Mouse (Mus musculus) MEL (cell line): ENCODE results near the gene Usp36. TPM values are rescaled to one million over a fixed set of nuclear protein-coding genes. Genes with fewer than 3 reads are reported as not detected.

Experiments used
- DNase-seq: peaks from one replicate; pipeline ENCODE4 v3.0.0; 2011; ENCODE audit warnings: low read depth, low spot score
- H3K27ac ChIP-seq: 2 replicates; pipeline ENCODE4 v1.5.1; 2012; ENCODE audit warnings: low read depth, mild to moderate bottlenecking, control low read depth, low read length, moderate library complexity; ENCODE audit not compliant: control insufficient read depth
- H3K27me3 ChIP-seq, 2 experiments: fragments of 150-350 bp in 1 of 2; sonication (generic) in 1 of 2; 2 replicates each; pipeline ENCODE4 v1.6.1; 2012; ENCODE audit warnings: low read length in 2 of 2, mild to moderate bottlenecking in 2 of 2, improper control_type of control experiment in 1 of 2, moderate library complexity in 1 of 2; ENCODE audit not compliant: insufficient read depth in 2 of 2, control insufficient read depth in 1 of 2
- H3K36me3 ChIP-seq, 2 experiments: 2 replicates each; pipeline ENCODE4 v1.6.1; 2012 to 2014; ENCODE audit warnings: low read length in 2 of 2, improper control_type of control experiment in 1 of 2, inconsistent platforms in 1 of 2, mild to moderate bottlenecking in 1 of 2; ENCODE audit not compliant: insufficient read depth in 2 of 2, control insufficient read depth in 1 of 2
- H3K4me1 ChIP-seq, 2 experiments: fragments of 150-350 bp in 1 of 2; sonication (generic) in 1 of 2; 2 replicates each; pipeline ENCODE4 v1.6.1; 2012; ENCODE audit warnings: low read length in 2 of 2, improper control_type of control experiment in 1 of 2, mild to moderate bottlenecking in 1 of 2; ENCODE audit not compliant: insufficient read depth in 2 of 2, control insufficient read depth in 1 of 2
- H3K4me3 ChIP-seq, 2 experiments: fragments of 150-350 bp in 1 of 2; sonication (generic) in 1 of 2; 2 replicates each; pipeline ENCODE4 v1.5.1; 2012; ENCODE audit warnings: low read depth in 2 of 2, low read length in 2 of 2, mild to moderate bottlenecking in 2 of 2, moderate library complexity in 2 of 2, control low read depth in 1 of 2, improper control_type of control experiment in 1 of 2; ENCODE audit not compliant: control insufficient read depth in 1 of 2, insufficient read depth in 1 of 2
- H3K79me2 ChIP-seq: 2 replicates; pipeline ENCODE4 v1.6.1; 2012; ENCODE audit warnings: mild to moderate bottlenecking, low read length, moderate library complexity; ENCODE audit not compliant: control insufficient read depth, poor library complexity, insufficient read depth
- H3K9ac ChIP-seq: 2 replicates; pipeline ENCODE4 v1.6.1; 2012; ENCODE audit warnings: low read depth, mild to moderate bottlenecking, control low read depth, low read length, moderate library complexity; ENCODE audit not compliant: control insufficient read depth, poor library complexity, severe bottlenecking
- H3K9me3 ChIP-seq: fragments of 150-350 bp; sonication (generic); replicated peaks from 2 replicates; pipeline ENCODE4 v1.6.1; 2012; ENCODE audit warnings: mild to moderate bottlenecking, low read length, improper control_type of control experiment, moderate library complexity; ENCODE audit not compliant: insufficient read depth
- BHLHE40 ChIP-seq: IDR thresholded peaks from 2 replicates; pipeline ENCODE4 v1.6.1; 2012; ENCODE audit warnings: low read depth, mild to moderate bottlenecking, inconsistent platforms, low read length, improper control_type of control experiment, borderline replicate concordance
- CHD2 ChIP-seq: IDR thresholded peaks from 2 replicates; pipeline ENCODE4 v1.6.1; 2011; ENCODE audit warnings: low read length, improper control_type of control experiment
- E2F4 ChIP-seq: IDR thresholded peaks from 2 replicates; pipeline ENCODE4 v1.6.1; 2011; ENCODE audit warnings: low read depth, low read length, improper control_type of control experiment, borderline replicate concordance
- EP300 ChIP-seq, 2 experiments: IDR thresholded peaks; 2 replicates each; pipeline ENCODE4 v1.6.1; 2011; ENCODE audit warnings: improper control_type of control experiment in 2 of 2, low read length in 2 of 2, low read depth in 1 of 2, mild to moderate bottlenecking in 1 of 2
- ETS1 ChIP-seq: IDR thresholded peaks from 2 replicates; pipeline ENCODE4 v1.6.1; 2012; ENCODE audit warnings: low read depth, mild to moderate bottlenecking, inconsistent platforms, low read length, improper control_type of control experiment, moderate library complexity
- GABPA ChIP-seq: IDR thresholded peaks from 2 replicates; pipeline ENCODE4 v1.6.1; 2012; ENCODE audit warnings: low read depth, mild to moderate bottlenecking, inconsistent platforms, low read length, improper control_type of control experiment, moderate library complexity
- HCFC1 ChIP-seq: IDR thresholded peaks from 2 replicates; pipeline ENCODE4 v1.6.1; 2012; ENCODE audit warnings: low read depth, mild to moderate bottlenecking, inconsistent platforms, low read length, improper control_type of control experiment, moderate library complexity
- KAT2A ChIP-seq: conservative IDR thresholded peaks from 2 replicates; pipeline ENCODE4 v1.6.1; 2012; ENCODE audit warnings: low read depth, low read length, improper control_type of control experiment, inconsistent platforms
- MAFK ChIP-seq: IDR thresholded peaks from 2 replicates; pipeline ENCODE4 v1.6.1; 2011; ENCODE audit warnings: low read depth, mild to moderate bottlenecking, low read length, improper control_type of control experiment, borderline replicate concordance
- MEF2A ChIP-seq: IDR thresholded peaks from 2 replicates; pipeline ENCODE4 v1.6.1; 2014; ENCODE audit warnings: low read depth, mild to moderate bottlenecking, inconsistent platforms, low read length, improper control_type of control experiment; ENCODE audit not compliant: poor library complexity, insufficient replicate concordance, severe bottlenecking; ENCODE audit errors: extremely low read depth
- MXI1 ChIP-seq: IDR thresholded peaks from 2 replicates; pipeline ENCODE4 v1.6.1; 2011; ENCODE audit warnings: mild to moderate bottlenecking, low read depth, low read length, improper control_type of control experiment
- NELFE ChIP-seq: IDR thresholded peaks from 2 replicates; pipeline ENCODE4 v1.6.1; 2011; ENCODE audit warnings: low read depth, low read length, improper control_type of control experiment
- POLR2A ChIP-seq, 2 experiments: IDR thresholded peaks; 2 replicates each; pipeline ENCODE4 v1.6.1; 2011 to 2012; ENCODE audit warnings: low read length in 2 of 2, mild to moderate bottlenecking in 2 of 2, control low read depth in 1 of 2, improper control_type of control experiment in 1 of 2, low read depth in 1 of 2, moderate library complexity in 1 of 2; ENCODE audit not compliant: control insufficient read depth in 1 of 2, insufficient read depth in 1 of 2, poor library complexity in 1 of 2
- POLR2AphosphoS2 ChIP-seq: IDR thresholded peaks from 2 replicates; pipeline ENCODE4 v1.6.1; 2011; ENCODE audit warnings: low read length, improper control_type of control experiment
- RAD21 ChIP-seq: IDR thresholded peaks from 2 replicates; pipeline ENCODE4 v1.6.1; 2011; ENCODE audit warnings: mild to moderate bottlenecking, low read depth, low read length, improper control_type of control experiment
- RCOR1 ChIP-seq: IDR thresholded peaks from 2 replicates; pipeline ENCODE4 v1.6.1; 2012; ENCODE audit warnings: low read depth, mild to moderate bottlenecking, inconsistent platforms, low read length, improper control_type of control experiment
- TAL1 ChIP-seq: IDR thresholded peaks from 2 replicates; pipeline ENCODE4 v1.6.1; 2012; ENCODE audit warnings: mild to moderate bottlenecking, inconsistent platforms, low read length, moderate library complexity, mixed read lengths
- TBP ChIP-seq: IDR thresholded peaks from 2 replicates; pipeline ENCODE4 v1.8.0; 2011; ENCODE audit warnings: low read depth, low read length, improper control_type of control experiment
- UBTF ChIP-seq: IDR thresholded peaks from 2 replicates; pipeline ENCODE4 v1.6.1; 2012; ENCODE audit warnings: low read depth, mild to moderate bottlenecking, inconsistent platforms, low read length, improper control_type of control experiment, moderate library complexity, borderline replicate concordance; ENCODE audit not compliant: insufficient read depth
- USF1 ChIP-seq: IDR thresholded peaks from 2 replicates; pipeline ENCODE4 v1.6.1; 2014; ENCODE audit warnings: low read depth, mild to moderate bottlenecking, inconsistent platforms, low read length, improper control_type of control experiment, moderate library complexity
- polyA plus RNA-seq, 2 experiments: library from polyadenylated mRNA; stranded (reverse) in 1 of 2; unstranded in 1 of 2; fragments of >175 nt in 1 of 2; fragments of >200 nt in 1 of 2; gene quantifications; 2 replicates each; pipeline versions ENCODE4 v1.2.1 to v1.2.4; 2012; ENCODE audit warnings: low replicate concordance in 2 of 2, low read depth in 1 of 2; ENCODE audit not compliant: insufficient read length in 2 of 2, insufficient read depth in 1 of 2, missing spikeins in 1 of 2
- total RNA-seq: library from RNA; depleted of rRNA; stranded (reverse); fragments of 300-350 nt; gene quantifications from 2 replicates; pipeline ENCODE4 v1.2.3, GENCODE M21; 2012

Usp36 gene
- total and polyA plus RNA-seq, 3 experiments: 24.8 to 89.6 (median 50.7) TPM

- H3K27ac ChIP-seq: no peak overlapping the region
- H3K36me3 ChIP-seq: peaks cover 0 to 13% of the 10 kb centered on the region in 2 experiments; a peak in 2 of 4 replicates
- H3K4me1 ChIP-seq: peaks cover 17 to 26% of the 10 kb centered on the region in 2 experiments
- H3K9me3 ChIP-seq: no peaks in the 10 kb centered on the region
- no peak overlapping the region for H3K4me3 ChIP-seq
- no peak overlapping the region for H3K9ac ChIP-seq
- DNase-seq: no peak
- H3K27me3 ChIP-seq: no peaks in the 10 kb centered on the region
- TF ChIP-seq E2F4: no peak
- peak; percentile 63 for TF ChIP-seq USF1
- H3K79me2 ChIP-seq: peaks cover 27% of the 10 kb centered on the region
Measured at GRCm38 (mm10) chr11:118245130-118245529, 44.9 kb downstream of the Usp36 start.

DNA sequence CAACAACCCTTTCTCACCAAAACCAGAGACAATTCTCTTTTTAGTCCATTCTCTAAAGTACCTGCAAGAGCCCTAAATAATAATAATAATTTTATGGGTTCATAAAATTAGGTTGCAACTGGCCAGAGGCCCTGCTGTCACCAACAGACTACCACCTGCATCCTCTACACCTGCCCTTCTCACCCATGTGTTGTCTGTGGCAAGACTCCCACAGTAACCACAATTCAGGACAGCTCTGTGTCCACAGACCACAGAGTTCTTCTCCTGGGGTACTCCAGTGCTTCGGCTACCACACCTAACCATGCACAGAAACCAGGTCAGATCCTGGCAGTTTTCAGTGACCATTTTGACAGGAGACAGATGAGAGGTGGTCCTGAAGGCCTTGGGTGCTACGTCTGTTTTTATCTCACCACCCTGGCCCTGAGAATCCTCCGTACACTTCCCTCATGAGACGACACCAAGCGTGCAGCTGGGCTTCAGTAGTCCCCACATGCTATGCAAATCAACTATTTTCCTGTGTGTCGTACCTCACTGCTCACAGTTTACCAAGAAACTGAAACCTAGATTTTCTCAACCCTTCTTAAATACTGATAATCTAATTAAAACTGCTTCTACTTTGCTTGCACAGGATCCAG lies 46.3 kb downstream of the Usp36 start:
- no peak for DNase-seq
- Histone ChIP-seq H3K4me1 (peaks cover 17 to 19% of the 10 kb centered on the region in 2 experiments), H3K4me3 (no peak overlapping the region), H3K9me3 (no peaks in the 10 kb centered on the region), H3K79me2 (peaks cover 27% of the 10 kb centered on the region), H3K27me3 (no peaks in the 10 kb centered on the region), H3K9ac (no peak overlapping the region), H3K27ac (no peak overlapping the region), H3K36me3 (peaks cover 0 to 6% of the 10 kb centered on the region in 2 experiments; a peak in 1 of 4 replicates)
- TF ChIP-seq POLR2A (IDR thresholded peaks at IDR 0.05; ENCODE audit: control insufficient read depth in 1 of 2, insufficient read depth in 1 of 2, low read depth in 1 of 2, low read length in 2 of 2, poor library complexity in 1 of 2) (no peak), HCFC1 (no peak)

GRCm38 (mm10) chr11:118242506-118242905 lies 47.5 kb downstream of the Usp36 start:
- no peaks in the 10 kb centered on the region for H3K27me3 ChIP-seq
- no peaks in the 10 kb centered on the region for H3K9me3 ChIP-seq
- H3K27ac ChIP-seq: no peak overlapping the region
- H3K4me3 ChIP-seq: no peak overlapping the region
- H3K9ac ChIP-seq: no peak overlapping the region
- peaks cover 17 to 19% of the 10 kb centered on the region in 2 experiments for H3K4me1 ChIP-seq
- peaks cover 0 to 6% of the 10 kb centered on the region in 2 experiments; a peak in 1 of 4 replicates for H3K36me3 ChIP-seq
- DNase-seq: no peak
- peaks cover 19% of the 10 kb centered on the region for H3K79me2 ChIP-seq
- TF ChIP-seq RCOR1 (no peak), GABPA (no peak), ETS1 (no peak), TBP (no peak), UBTF (no peak), POLR2A (IDR thresholded peaks at IDR 0.05; ENCODE audit: control insufficient read depth in 1 of 2, insufficient read depth in 1 of 2, low read depth in 1 of 2, low read length in 2 of 2, poor library complexity in 1 of 2) (no peak), CHD2 (no peak), NELFE (no peak), MEF2A (no peak), EP300 (IDR thresholded peaks at IDR 0.05; ENCODE audit: low read depth in 1 of 2, low read length in 2 of 2) (no peak), POLR2AphosphoS2 (no peak), MXI1 (no peak), BHLHE40 (no peak), USF1 (no peak), KAT2A (no peak), TAL1 (no peak), RAD21 (no peak), MAFK (no peak)
